Mouse (Mus musculus) bone marrow macrophage, adult 2 months (primary cell): ENCODE measurements around the gene Slc9a4.

Source experiments
- CTCF ChIP-seq: IDR thresholded peaks from 2 replicates; pipeline ENCODE4 v1.5.1; 2012; ENCODE audit warnings: low read depth, mild to moderate bottlenecking, low read length, moderate library complexity
- POLR2A ChIP-seq: IDR thresholded peaks from 2 replicates; pipeline ENCODE4 v1.6.1; 2012; ENCODE audit warnings: mild to moderate bottlenecking, low read depth, low read length, borderline replicate concordance

- no peak for TF ChIP-seq CTCF
- no peak for TF ChIP-seq POLR2A
These were observed 48.6 kb downstream of the Slc9a4 start for GRCm38 (mm10) chr1:40628443-40628842.
